Mouse (Mus musculus) spleen, postnatal 14 days (tissue): ENCODE measurements around the gene Ap2a2.
"Not testable (repeated sequence)": the region's sequence is repeated elsewhere in the genome, so short reads cannot be mapped to it uniquely, and the experiment has no call there.

Experiments
- DNase-seq, 2 experiments: peaks; one replicate each; pipeline ENCODE4 v3.0.0; 2021 to 2022; ENCODE audit warnings: low spot score in 2 of 2

The Ap2a2 gene

GRCm38 (mm10) chr7:141593056-141593455 lies 31.1 kb downstream of the Ap2a2 start:
- DNase-seq, result no peak

GRCm38 (mm10) chr7:141596971-141597370 lies 35.0 kb downstream of the Ap2a2 start:
- no peak for DNase-seq

- no peak for DNase-seq
These were observed 35.6 kb downstream of the Ap2a2 start for GRCm38 (mm10) chr7:141597563-141597962.

- DNase-seq, result no peak
These were observed 45.7 kb downstream of the Ap2a2 start for GRCm38 (mm10) chr7:141607717-141608116.

GRCm38 (mm10) chr7:141609719-141610514 lies 47.9 kb downstream of the Ap2a2 start:
- no peak for DNase-seq

GRCm38 (mm10) chr7:141611711-141612370 lies 49.9 kb downstream of the Ap2a2 start:
- DNase-seq, result no peak

GRCm38 (mm10) chr7:141612371-141612760 lies 50.4 kb downstream of the Ap2a2 start:
- no peak for DNase-seq

GRCm38 (mm10) chr7:141612791-141613190 lies 50.8 kb downstream of the Ap2a2 start:
- no peak for DNase-seq

- DNase-seq, result peak; percentile 32 to 44
These were observed 52.4 kb downstream of the Ap2a2 start for GRCm38 (mm10) chr7:141614329-141614832.

- DNase-seq, result no peak
These were observed 62.2 kb downstream of the Ap2a2 start for GRCm38 (mm10) chr7:141624214-141624613.

GRCm38 (mm10) chr7:141625120-141625810 lies 63.3 kb downstream of the Ap2a2 start:
- no peak for DNase-seq

GRCm38 (mm10) chr7:141628018-141628417 lies 66.0 kb downstream of the Ap2a2 start:
- no peak for DNase-seq

GRCm38 (mm10) chr7:141629241-141629640 lies 67.3 kb downstream of the Ap2a2 start:
- no peak for DNase-seq

- not testable (repeated sequence) for DNase-seq
These were observed 76.1 kb downstream of the Ap2a2 start for GRCm38 (mm10) chr7:141638077-141638476.

GRCm38 (mm10) chr7:141638513-141639334 lies 76.8 kb downstream of the Ap2a2 start:
- not testable (repeated sequence) for DNase-seq

GRCm38 (mm10) chr7:141639335-141639890 lies 77.4 kb downstream of the Ap2a2 start:
- DNase-seq, result not testable (repeated sequence)

GRCm38 (mm10) chr7:141642375-141642774 lies 80.4 kb downstream of the Ap2a2 start:
- DNase-seq, result no peak

GRCm38 (mm10) chr7:141643160-141643559 lies 81.2 kb downstream of the Ap2a2 start:
- DNase-seq, result peak in 1 of 2 experiments; percentile 19

- DNase-seq, result no peak
These were observed 85.1 kb downstream of the Ap2a2 start for GRCm38 (mm10) chr7:141647083-141647482.

GRCm38 (mm10) chr7:141647815-141648214 lies 85.8 kb downstream of the Ap2a2 start:
- DNase-seq, result no peak

- no peak for DNase-seq
These were observed 90.2 kb downstream of the Ap2a2 start for GRCm38 (mm10) chr7:141652191-141652590.
